Comparison of ENCODE assay signal across 27 mouse cellular contexts in genomic region chr15:5296949-5297348, GRCm38 (mm10).
"Had no signal": no experiment of that assay in that cellular context is flagged by ENCODE, and none has a peak within 500 bp of the region (broad histone marks: within the 10 kb centered on the region; RNA-seq: fewer than 3 reads in every experiment).

No protein-coding gene starts in this region.

- H3K36me3 ChIP-seq: heart, embryonic 10.5 days; heart, embryonic 12.5 days; hindbrain, embryonic 10.5 days; hindbrain, embryonic 12.5 days; intestine, embryonic 15.5 days; kidney, embryonic 15.5 days; limb, embryonic 13.5 days; limb, embryonic 15.5 days; liver, embryonic 12.5 days had no signal

- DNase-seq: gastrocnemius, adult 2 months; gastrocnemius, postnatal 10 days; gastrocnemius, postnatal 25 days; heart, adult 18-20 months; heart, postnatal 10 days; heart, postnatal 4 days; kidney, adult 11 months; kidney, adult 2 months; kidney, adult 9 months; kidney, postnatal 14 days; kidney, postnatal 36 days; layer of hippocampus, adult 9-11 months; left cerebral cortex, postnatal 4 days had no signal

- H3K9me3 ChIP-seq: heart, embryonic 10.5 days; hindbrain, embryonic 10.5 days; hindbrain, embryonic 12.5 days; intestine, embryonic 15.5 days; kidney, embryonic 15.5 days; limb, embryonic 13.5 days; limb, embryonic 15.5 days; liver, embryonic 12.5 days had no signal

- H3K27me3 ChIP-seq: heart, embryonic 12.5 days; hindbrain, embryonic 12.5 days; intestine, embryonic 15.5 days; kidney, embryonic 15.5 days; limb, embryonic 13.5 days; limb, embryonic 15.5 days; liver, embryonic 12.5 days had no signal

- H3K9ac ChIP-seq: heart, embryonic 12.5 days; hindbrain, embryonic 12.5 days; hindbrain, embryonic 14.5 days; intestine, embryonic 15.5 days; kidney, embryonic 15.5 days; limb, embryonic 13.5 days; limb, embryonic 15.5 days; liver, embryonic 12.5 days; liver, embryonic 14.5 days had no signal

- H3K27ac ChIP-seq: gastrocnemius, adult 2 months; heart, embryonic 10.5 days; hindbrain, embryonic 10.5 days; hindbrain, embryonic 12.5 days; hindbrain, embryonic 14.5 days; intestine, embryonic 15.5 days; kidney, embryonic 15.5 days; kidney, postnatal 0 days; limb, embryonic 13.5 days; limb, embryonic 15.5 days; liver, embryonic 12.5 days; liver, embryonic 14.5 days had no signal

- ATAC-seq: hindbrain, embryonic 16.5 days; inflammation-experienced regulatory T-cells, adult 6 months; intestine, embryonic 15.5 days; liver, embryonic 12.5 days had no signal

- H3K4me2 ChIP-seq: heart, embryonic 12.5 days; hindbrain, embryonic 12.5 days; hindbrain, embryonic 14.5 days; intestine, embryonic 15.5 days; kidney, embryonic 15.5 days; limb, embryonic 13.5 days; limb, embryonic 15.5 days; liver, embryonic 12.5 days had no signal

- H3K4me3 ChIP-seq: gastrocnemius, adult 2 months; heart, embryonic 10.5 days; heart, embryonic 12.5 days; hindbrain, embryonic 10.5 days; hindbrain, embryonic 12.5 days; intestine, embryonic 15.5 days; kidney, embryonic 15.5 days; limb, embryonic 13.5 days; limb, embryonic 15.5 days; liver, embryonic 12.5 days had no signal

- H3K4me1 ChIP-seq: heart, embryonic 10.5 days; hindbrain, embryonic 10.5 days; hindbrain, embryonic 12.5 days; intestine, embryonic 15.5 days; kidney, embryonic 15.5 days; limb, embryonic 13.5 days; limb, embryonic 15.5 days; liver, embryonic 12.5 days had no signal
